Mouse (Mus musculus): ENCODE results near the gene Olfr97. TPM values are rescaled to one million over a fixed set of nuclear protein-coding genes. Genes with fewer than 3 reads are reported as not detected.

Gene Olfr97
- polyA plus RNA-seq, 1 experiment from 2014 or later = not detected

Other genes starting within 250 kb of the Olfr97 start
- 1.3 and 2.1 TPM in 2 replicates for gene H2-M5, start 247.8 kb downstream of the Olfr97 start, polyA plus RNA-seq (2014; fragmentation: Nextera tagmentation; extraction: Ambion mirVana)
- gene Zfp57, start 236.2 kb downstream of the Olfr97 start, polyA plus RNA-seq (2014; fragmentation: Nextera tagmentation; extraction: Ambion mirVana) = 289 and 326 TPM in 2 replicates
- gene Mog, start 213.9 kb downstream of the Olfr97 start, polyA plus RNA-seq (2014; fragmentation: Nextera tagmentation; extraction: Ambion mirVana) = 2.4 and 2.6 TPM in 2 replicates
- gene Gabbr1, start 191.4 kb downstream of the Olfr97 start, polyA plus RNA-seq (2014; fragmentation: Nextera tagmentation; extraction: Ambion mirVana) = 78.9 and 103 TPM in 2 replicates
- gene Olfr90, start 148.8 kb downstream of the Olfr97 start, polyA plus RNA-seq (2014; fragmentation: Nextera tagmentation; extraction: Ambion mirVana) = 0.12 TPM in 1 of 2 replicates, not detected in the other
- gene Olfr91, start 139.1 kb downstream of the Olfr97 start, polyA plus RNA-seq (2014; fragmentation: Nextera tagmentation; extraction: Ambion mirVana) = 0.13 TPM in 1 of 2 replicates, not detected in the other
- not detected in 2 replicates for gene Olfr92, start 117.2 kb downstream of the Olfr97 start, polyA plus RNA-seq (2014; fragmentation: Nextera tagmentation; extraction: Ambion mirVana)
- gene Olfr93, start 75.8 kb downstream of the Olfr97 start, polyA plus RNA-seq (2014; fragmentation: Nextera tagmentation; extraction: Ambion mirVana) = not detected in 2 replicates
- not detected in 2 replicates for gene Ubd, start 43.4 kb downstream of the Olfr97 start, polyA plus RNA-seq (2014; fragmentation: Nextera tagmentation; extraction: Ambion mirVana)
- gene Olfr94, start 36.3 kb downstream of the Olfr97 start, polyA plus RNA-seq (2014; fragmentation: Nextera tagmentation; extraction: Ambion mirVana) = 0.19 TPM in 1 of 2 replicates, not detected in the other
- 0.05 TPM in 1 of 2 replicates, not detected in the other for gene Olfr95, start 24.2 kb downstream of the Olfr97 start, polyA plus RNA-seq (2014; fragmentation: Nextera tagmentation; extraction: Ambion mirVana)
- not detected in 2 replicates for gene Olfr96, start 17.2 kb downstream of the Olfr97 start, polyA plus RNA-seq (2014; fragmentation: Nextera tagmentation; extraction: Ambion mirVana)
- not detected in 2 replicates for gene Olfr98, start 26.4 kb upstream of the Olfr97 start, polyA plus RNA-seq (2014; fragmentation: Nextera tagmentation; extraction: Ambion mirVana)
- 0.42 and 0.91 TPM in 2 replicates for gene H2-M3, start 32.9 kb upstream of the Olfr97 start, polyA plus RNA-seq (2014; fragmentation: Nextera tagmentation; extraction: Ambion mirVana)
- gene Olfr99, start 46.1 kb upstream of the Olfr97 start, polyA plus RNA-seq (2014; fragmentation: Nextera tagmentation; extraction: Ambion mirVana) = not detected in 2 replicates
- gene Olfr101, start 67.0 kb upstream of the Olfr97 start, polyA plus RNA-seq (2014; fragmentation: Nextera tagmentation; extraction: Ambion mirVana) = not detected in 2 replicates
- gene Olfr102, start 79.7 kb upstream of the Olfr97 start, polyA plus RNA-seq (2014; fragmentation: Nextera tagmentation; extraction: Ambion mirVana) = not detected in 2 replicates
- gene Olfr103, start 102.4 kb upstream of the Olfr97 start, polyA plus RNA-seq (2014; fragmentation: Nextera tagmentation; extraction: Ambion mirVana) = not detected in 2 replicates
- not detected in 2 replicates for gene Olfr104-ps, start 122.3 kb upstream of the Olfr97 start, polyA plus RNA-seq (2014; fragmentation: Nextera tagmentation; extraction: Ambion mirVana)
- gene Olfr105-ps, start 141.7 kb upstream of the Olfr97 start, polyA plus RNA-seq (2014; fragmentation: Nextera tagmentation; extraction: Ambion mirVana) = not detected in 2 replicates
- not detected in 2 replicates for gene Olfr106-ps, start 153.1 kb upstream of the Olfr97 start, polyA plus RNA-seq (2014; fragmentation: Nextera tagmentation; extraction: Ambion mirVana)
- gene Olfr107, start 161.9 kb upstream of the Olfr97 start, polyA plus RNA-seq (2014; fragmentation: Nextera tagmentation; extraction: Ambion mirVana) = not detected in 2 replicates
- gene Olfr108, start 208.2 kb upstream of the Olfr97 start, polyA plus RNA-seq (2014; fragmentation: Nextera tagmentation; extraction: Ambion mirVana) = not detected in 2 replicates
- not detected in 2 replicates for gene Olfr109, start 221.6 kb upstream of the Olfr97 start, polyA plus RNA-seq (2014; fragmentation: Nextera tagmentation; extraction: Ambion mirVana)
- gene H2-M2, start 246.2 kb upstream of the Olfr97 start, polyA plus RNA-seq (2014; fragmentation: Nextera tagmentation; extraction: Ambion mirVana) = not detected in 2 replicates